Mouse (Mus musculus): ENCODE data around the gene Lrrn4. TPM values are rescaled to one million over a fixed set of nuclear protein-coding genes. Genes with fewer than 3 reads are reported as not detected.

The Lrrn4 gene
- polyA plus RNA-seq, 1 experiment from 2014 or later: 0.54 TPM

Other genes with a start within 250 kb of the Lrrn4 start
- 22.1 and 26.3 TPM in 2 replicates for gene Shld1, start 194.0 kb downstream of the Lrrn4 start, polyA plus RNA-seq (2014; fragmentation: Nextera tagmentation; extraction: Ambion mirVana)
- gene Chgb, start 99.6 kb downstream of the Lrrn4 start, polyA plus RNA-seq (2014; fragmentation: Nextera tagmentation; extraction: Ambion mirVana): 75.8 and 78.8 TPM in 2 replicates
- 22.1 and 22.3 TPM in 2 replicates for gene Trmt6, start 64.8 kb downstream of the Lrrn4 start, polyA plus RNA-seq (2014; fragmentation: Nextera tagmentation; extraction: Ambion mirVana)
- 5.5 and 5.7 TPM in 2 replicates for gene Mcm8, start 64.8 kb downstream of the Lrrn4 start, polyA plus RNA-seq (2014; fragmentation: Nextera tagmentation; extraction: Ambion mirVana)
- 11.3 and 11.6 TPM in 2 replicates for gene Crls1, start 34.2 kb downstream of the Lrrn4 start, polyA plus RNA-seq (2014; fragmentation: Nextera tagmentation; extraction: Ambion mirVana)
- gene Fermt1, start 65.0 kb upstream of the Lrrn4 start, polyA plus RNA-seq (2014; fragmentation: Nextera tagmentation; extraction: Ambion mirVana): not detected in 2 replicates

Measured in neural tube, embryonic 14.5 days (tissue).